Mouse (Mus musculus): Measurements from ENCODE around the gene Dnpep. TPM values are rescaled to one million over a fixed set of nuclear protein-coding genes. Genes with fewer than 3 reads are reported as not detected.

Gene Dnpep
- polyA plus RNA-seq, 1 experiment from 2014 or later, result 131 TPM

- no peaks in the 10 kb centered on the region for H3K27me3 ChIP-seq (replicated peaks)
- WGBS, result 13% methylated on average over 7 of the region's 7 CpGs
- no peak overlapping the region for H3K4me2 ChIP-seq (replicated peaks)
- no peaks in the 10 kb centered on the region for H3K9me3 ChIP-seq
- H3K9ac ChIP-seq, result no peak overlapping the region
- no peak overlapping the region for H3K4me3 ChIP-seq (replicated peaks)
- no peak overlapping the region for H3K27ac ChIP-seq
- peak; percentile 31; the same call in 1 of the 2 replicates for ATAC-seq
- H3K4me1 ChIP-seq (replicated peaks), result 0 out of 2 replicates have a peak, but pooled peaks cover 7% of the 10 kb centered on the region
- no peaks in the 10 kb centered on the region for H3K36me3 ChIP-seq
Measured at GRCm38 (mm10) chr1:75289376-75289775, 28.4 kb downstream of the Dnpep start.

DNA sequence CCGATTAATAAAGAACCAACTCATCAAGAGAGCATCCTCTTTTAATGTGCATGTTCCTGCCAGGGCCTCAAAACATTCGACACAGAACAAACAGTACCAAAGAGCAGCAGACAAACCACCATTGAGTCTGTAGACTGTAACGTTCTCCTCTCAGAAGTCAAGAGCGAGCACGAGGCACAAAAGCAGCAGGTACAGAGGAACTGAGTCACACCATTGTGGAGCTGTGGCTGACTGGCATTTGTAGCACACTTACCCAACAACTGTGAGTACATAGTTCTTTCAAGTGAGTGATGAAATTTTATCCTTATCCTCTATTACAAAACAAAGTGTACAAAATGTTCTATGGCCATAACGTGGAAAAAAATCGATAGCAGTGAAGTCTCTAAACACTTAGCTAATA is 32.9 kb downstream of the Dnpep start:
- H3K27me3 ChIP-seq (replicated peaks), result no peaks in the 10 kb centered on the region
- H3K4me3 ChIP-seq (replicated peaks), result no peak overlapping the region
- H3K27ac ChIP-seq, result no peak overlapping the region
- 85% methylated on average over 7 of the region's 7 CpGs for WGBS
- no peak overlapping the region for H3K9ac ChIP-seq
- H3K4me2 ChIP-seq (replicated peaks), result no peak overlapping the region
- no peak for ATAC-seq
- H3K9me3 ChIP-seq, result no peaks in the 10 kb centered on the region
- H3K36me3 ChIP-seq, result no peaks in the 10 kb centered on the region
- no peaks in the 10 kb centered on the region for H3K4me1 ChIP-seq (replicated peaks)

DNA sequence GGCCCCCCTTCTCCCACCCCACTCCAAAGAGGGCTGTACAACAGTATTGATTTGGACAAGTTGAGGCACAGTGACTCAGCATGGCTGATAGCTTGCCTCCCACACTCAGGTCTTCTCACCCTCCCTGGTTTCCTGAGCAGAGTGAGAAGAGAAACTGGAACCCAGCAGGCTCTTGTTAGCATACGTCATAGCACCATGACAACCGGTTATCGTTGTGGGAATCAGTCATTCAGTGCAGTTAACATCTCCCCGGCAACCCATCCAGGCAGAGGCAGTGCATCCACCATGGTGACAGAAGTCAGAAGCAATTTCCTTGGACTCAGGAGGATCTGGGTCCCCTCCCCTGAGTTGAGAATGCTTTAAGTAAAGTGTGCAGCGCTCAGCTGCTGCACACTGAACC is 34.8 kb downstream of the Dnpep start:
- no peak overlapping the region for H3K9ac ChIP-seq
- H3K4me1 ChIP-seq (replicated peaks), result no peaks in the 10 kb centered on the region
- ATAC-seq, result no peak
- WGBS, result 72% methylated on average over 5 of the region's 5 CpGs
- H3K27me3 ChIP-seq (replicated peaks), result peaks cover 7% of the 10 kb centered on the region
- H3K36me3 ChIP-seq, result no peaks in the 10 kb centered on the region
- no peak overlapping the region for H3K4me2 ChIP-seq (replicated peaks)
- H3K4me3 ChIP-seq (replicated peaks), result no peak overlapping the region
- no peak overlapping the region for H3K27ac ChIP-seq
- H3K9me3 ChIP-seq, result no peaks in the 10 kb centered on the region

DNA sequence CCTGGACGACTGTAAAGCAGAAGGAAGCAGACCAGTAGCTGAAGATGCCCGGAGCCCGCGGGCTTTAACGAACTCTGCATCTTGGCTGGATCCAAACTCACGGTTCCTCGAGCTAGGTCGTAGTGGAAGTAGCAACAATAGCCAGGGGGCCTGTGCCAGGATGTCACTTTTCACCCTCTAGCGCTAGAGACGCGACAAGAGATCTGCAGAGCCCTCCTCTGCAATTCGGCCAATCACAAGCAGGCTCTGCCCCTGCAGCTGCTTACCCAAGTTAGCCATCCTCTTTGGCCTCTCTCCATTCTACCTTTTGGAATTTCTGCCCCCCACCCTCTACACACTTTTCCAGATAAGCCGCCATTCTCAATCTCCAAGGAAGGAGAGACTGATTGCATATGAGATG is 39.6 kb downstream of the Dnpep start, which contains the start of gene Resp18:
Gene Resp18, minus strand, starts transcription at position 188 of the 400 bp plus-strand sequence.
- H3K9ac ChIP-seq, result no peak within 1 kb of the TSS
- no peak within 1 kb of the TSS for H3K27ac ChIP-seq
- H3K27me3 ChIP-seq (replicated peaks), result peaks cover 15% of the 10 kb centered on the region
- H3K4me1 ChIP-seq (replicated peaks), result no peaks in the 10 kb centered on the region
- WGBS, result 10% methylated on average over 13 of the region's 13 CpGs
- ATAC-seq, result no peak
- no peak within 1 kb of the TSS for H3K4me3 ChIP-seq (replicated peaks)
- H3K9me3 ChIP-seq, result no peaks in the 10 kb centered on the region
- no peak within 1 kb of the TSS for H3K4me2 ChIP-seq (replicated peaks)
- no peaks in the 10 kb centered on the region for H3K36me3 ChIP-seq

DNA sequence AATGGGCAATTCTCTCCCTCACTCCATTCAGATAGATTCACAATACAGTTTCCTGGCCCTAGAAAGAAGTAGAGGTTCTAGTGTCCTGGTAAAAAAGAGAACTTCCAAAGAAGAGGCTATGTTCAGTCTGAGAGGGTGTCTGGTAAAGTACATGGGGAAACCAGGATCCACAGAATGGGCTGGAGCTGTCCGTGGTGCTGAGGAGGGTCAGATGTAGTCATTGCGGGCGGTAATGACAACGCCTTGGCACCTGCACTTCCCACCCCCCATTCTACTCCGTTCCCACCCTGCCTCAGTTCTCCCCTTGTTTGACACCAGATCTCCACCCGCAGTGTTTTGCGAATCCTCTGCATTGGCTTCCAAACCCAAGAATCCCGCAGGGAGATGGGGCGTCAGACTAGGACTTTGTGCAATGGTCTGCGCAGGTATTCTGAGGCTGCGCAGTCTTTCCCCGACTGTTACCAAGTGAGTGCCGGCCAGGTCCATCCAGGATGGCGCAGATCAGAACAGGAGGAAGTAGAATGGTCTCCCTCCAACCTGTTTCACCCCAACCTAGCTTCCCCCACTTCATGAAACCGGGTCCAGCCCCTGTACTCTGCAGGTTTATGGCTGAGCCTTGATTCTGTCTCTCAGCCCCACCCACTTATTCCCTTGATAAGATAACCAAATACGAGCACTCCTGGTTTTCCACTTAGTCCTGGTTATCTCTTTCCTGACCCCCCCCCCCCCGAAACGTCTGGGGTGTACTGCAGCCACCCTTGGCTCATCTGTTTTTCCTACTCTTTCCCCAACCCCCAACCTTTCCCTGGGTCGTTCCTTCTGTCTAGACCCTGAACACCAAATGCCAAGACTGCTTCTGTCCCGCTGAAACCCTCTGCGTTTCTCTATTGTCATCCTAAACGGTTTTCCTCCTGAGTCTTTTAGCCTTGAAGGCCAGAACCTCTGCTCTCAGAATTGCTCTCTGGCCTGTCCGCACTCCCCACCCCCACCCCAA is 40.3 kb downstream of the Dnpep start:
- H3K4me1 ChIP-seq (replicated peaks), result no peaks in the 10 kb centered on the region
- no peak overlapping the region for H3K27ac ChIP-seq
- H3K27me3 ChIP-seq (replicated peaks), result peaks cover 15% of the 10 kb centered on the region
- no peak overlapping the region for H3K4me2 ChIP-seq (replicated peaks)
- no peak for ATAC-seq
- no peak overlapping the region for H3K4me3 ChIP-seq (replicated peaks)
- H3K36me3 ChIP-seq, result no peaks in the 10 kb centered on the region
- 6% methylated on average over 23 of the region's 23 CpGs for WGBS
- no peaks in the 10 kb centered on the region for H3K9me3 ChIP-seq
- no peak overlapping the region for H3K9ac ChIP-seq

DNA sequence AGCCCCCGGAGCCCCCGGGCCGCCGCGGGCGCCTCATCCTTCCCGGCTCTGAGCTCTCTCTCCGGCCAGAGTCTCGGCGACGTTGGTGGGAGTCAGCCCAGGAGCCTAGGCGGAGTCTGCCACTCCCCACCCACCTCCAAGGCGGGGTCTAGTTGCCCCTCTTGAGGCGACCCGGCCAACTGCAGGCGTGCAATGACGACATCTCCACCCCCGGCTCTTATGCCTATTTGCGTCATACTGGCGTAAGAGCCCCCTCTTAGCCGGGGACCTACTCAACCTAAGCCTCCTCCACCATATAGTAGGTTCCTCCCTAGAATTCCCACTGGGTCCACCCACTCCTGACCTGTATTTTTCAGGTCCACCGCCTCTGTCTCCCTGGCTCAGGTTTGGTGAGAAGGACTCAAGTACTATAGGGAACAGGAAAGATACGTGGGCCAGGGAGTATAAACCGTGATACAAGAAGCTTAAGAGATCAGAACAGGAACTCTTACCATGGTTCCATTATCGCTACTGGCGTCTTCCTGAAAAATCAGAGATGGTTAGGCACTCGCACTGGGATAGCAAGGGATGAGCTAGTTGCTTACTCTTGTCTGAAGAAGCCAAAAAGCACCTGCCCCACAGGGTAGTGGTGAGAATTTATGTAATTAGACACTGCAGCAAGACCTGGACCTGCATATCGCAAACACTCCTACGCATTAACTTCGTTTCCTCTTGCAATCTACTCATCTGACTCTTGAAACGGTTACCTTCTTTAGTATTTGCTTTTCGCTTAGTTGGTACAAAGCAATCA is 53.5 kb downstream of the Dnpep start, which contains the start of gene Ptprn:
Gene Ptprn, minus strand, starts transcription at position 412 of the 790 bp plus-strand sequence.
- WGBS, result 12% methylated on average over 32 of the region's 32 CpGs

GRCm38 (mm10) chr1:75262969-75263951 is 54.5 kb downstream of the Dnpep start:
- 0 out of 2 replicates have a peak overlapping the region, but pooled peaks have one; percentile 22 for H3K4me3 ChIP-seq (replicated peaks)
- H3K27ac ChIP-seq, result no peak overlapping the region
- H3K4me2 ChIP-seq (replicated peaks), result peak overlapping the region; percentile 33
- H3K36me3 ChIP-seq, result no peaks in the 10 kb centered on the region
- H3K27me3 ChIP-seq (replicated peaks), result peaks cover 29% of the 10 kb centered on the region
- no peaks in the 10 kb centered on the region; the same call in 1 of the 2 replicates for H3K4me1 ChIP-seq (replicated peaks)
- 2% methylated on average over 40 of the region's 40 CpGs for WGBS
- no peaks in the 10 kb centered on the region for H3K9me3 ChIP-seq
- no peak for ATAC-seq
- H3K9ac ChIP-seq, result no peak overlapping the region

More for the DNA sequence above, 53.5 kb downstream of the Dnpep start, which contains the start of gene Ptprn:
- Histone ChIP-seq H3K4me1 (replicated peaks) (no peaks in the 10 kb centered on the region; the same call in 1 of the 2 replicates), H3K27me3 (replicated peaks) (peaks cover 31% of the 10 kb centered on the region), H3K4me2 (replicated peaks) (peak within 1 kb of the TSS; percentile 33; the same call in 1 of the 2 replicates), H3K9ac (no peak within 1 kb of the TSS), H3K36me3 (no peaks in the 10 kb centered on the region), H3K27ac (no peak within 1 kb of the TSS), H3K9me3 (no peaks in the 10 kb centered on the region), H3K4me3 (replicated peaks) (peak within 1 kb of the TSS; percentile 22)
- no peak for ATAC-seq

DNA sequence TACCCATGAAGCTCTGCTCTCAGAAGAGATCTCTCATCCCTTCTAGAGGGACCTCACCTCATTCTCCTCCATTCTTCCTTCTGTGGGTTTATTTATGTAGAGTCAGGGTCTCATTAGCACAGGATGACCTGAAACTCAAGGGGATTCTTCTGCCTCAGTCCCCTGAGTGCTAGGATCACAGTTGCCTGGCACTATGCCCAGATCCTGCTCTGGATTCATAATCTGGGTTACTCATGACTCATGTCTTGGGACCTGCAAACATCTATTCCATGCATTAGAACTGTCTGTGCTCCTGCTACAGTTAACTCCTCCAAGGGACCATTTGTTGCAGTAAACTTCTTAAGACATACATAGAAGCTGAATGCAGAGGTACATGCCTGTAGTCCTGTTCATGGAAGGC is 56.5 kb downstream of the Dnpep start:
- Histone ChIP-seq H3K4me3 (replicated peaks) (no peak overlapping the region), H3K36me3 (no peaks in the 10 kb centered on the region), H3K27ac (no peak overlapping the region), H3K27me3 (replicated peaks) (peaks cover 31% of the 10 kb centered on the region), H3K4me1 (replicated peaks) (no peaks in the 10 kb centered on the region; the same call in 1 of the 2 replicates), H3K4me2 (replicated peaks) (no peak overlapping the region), H3K9ac (no peak overlapping the region), H3K9me3 (no peaks in the 10 kb centered on the region)
- no peak for ATAC-seq

Other genes starting within 250 kb of the Dnpep start
- gene Nhej1, start 192.8 kb downstream of the Dnpep start, polyA plus RNA-seq (2015; fragmentation: Nextera tagmentation; extraction: Ambion mirVana), result 8.7 and 9.7 TPM in 2 replicates
- 1.2 and 1.3 TPM in 2 replicates for gene Slc23a3, start 184.1 kb downstream of the Dnpep start, polyA plus RNA-seq (2015; fragmentation: Nextera tagmentation; extraction: Ambion mirVana)
- 42.5 and 43.4 TPM in 2 replicates for gene Cnppd1, start 175.3 kb downstream of the Dnpep start, polyA plus RNA-seq (2015; fragmentation: Nextera tagmentation; extraction: Ambion mirVana)
- 49.5 and 51.1 TPM in 2 replicates for gene Retreg2, start 175.2 kb downstream of the Dnpep start, polyA plus RNA-seq (2015; fragmentation: Nextera tagmentation; extraction: Ambion mirVana)
- 45.6 and 45.7 TPM in 2 replicates for gene Zfand2b, start 149.3 kb downstream of the Dnpep start, polyA plus RNA-seq (2015; fragmentation: Nextera tagmentation; extraction: Ambion mirVana)
- gene Abcb6, start 137.6 kb downstream of the Dnpep start, polyA plus RNA-seq (2015; fragmentation: Nextera tagmentation; extraction: Ambion mirVana), result 26.1 and 26.6 TPM in 2 replicates
- 25.2 TPM in 2 replicates for gene Ankzf1, start 125.8 kb downstream of the Dnpep start, polyA plus RNA-seq (2015; fragmentation: Nextera tagmentation; extraction: Ambion mirVana)
- gene Atg9a, start 125.8 kb downstream of the Dnpep start, polyA plus RNA-seq (2015; fragmentation: Nextera tagmentation; extraction: Ambion mirVana), result 27.6 and 28.3 TPM in 2 replicates
- 11.9 and 12.2 TPM in 2 replicates for gene Glb1l, start 107.2 kb downstream of the Dnpep start, polyA plus RNA-seq (2015; fragmentation: Nextera tagmentation; extraction: Ambion mirVana)
- 110 and 122 TPM in 2 replicates for gene Stk16, start 107.2 kb downstream of the Dnpep start, polyA plus RNA-seq (2015; fragmentation: Nextera tagmentation; extraction: Ambion mirVana)
- 122 and 131 TPM in 2 replicates for gene Tuba4a, start 98.1 kb downstream of the Dnpep start, polyA plus RNA-seq (2015; fragmentation: Nextera tagmentation; extraction: Ambion mirVana)
- not detected in 2 replicates for gene A630095N17Rik, start 85.9 kb downstream of the Dnpep start, polyA plus RNA-seq (2015; fragmentation: Nextera tagmentation; extraction: Ambion mirVana)
- 25.5 and 26.2 TPM in 2 replicates for gene Dnajb2, start 81.6 kb downstream of the Dnpep start, polyA plus RNA-seq (2015; fragmentation: Nextera tagmentation; extraction: Ambion mirVana)
- 3.2 and 3.6 TPM in 2 replicates for gene Ptprn, start 53.5 kb downstream of the Dnpep start, polyA plus RNA-seq (2015; fragmentation: Nextera tagmentation; extraction: Ambion mirVana)
- 12.7 and 13.8 TPM in 2 replicates for gene Resp18, start 39.6 kb downstream of the Dnpep start, polyA plus RNA-seq (2015; fragmentation: Nextera tagmentation; extraction: Ambion mirVana)
- gene Des, start 42.3 kb upstream of the Dnpep start, polyA plus RNA-seq (2015; fragmentation: Nextera tagmentation; extraction: Ambion mirVana), result 105 and 111 TPM in 2 replicates
- 35.6 and 39.3 TPM in 2 replicates for gene Speg, start 57.3 kb upstream of the Dnpep start, polyA plus RNA-seq (2015; fragmentation: Nextera tagmentation; extraction: Ambion mirVana)
- 98.9 and 103 TPM in 2 replicates for gene Gmppa, start 117.9 kb upstream of the Dnpep start, polyA plus RNA-seq (2015; fragmentation: Nextera tagmentation; extraction: Ambion mirVana)
- 2.6 and 2.7 TPM in 2 replicates for gene Asic4, start 132.4 kb upstream of the Dnpep start, polyA plus RNA-seq (2015; fragmentation: Nextera tagmentation; extraction: Ambion mirVana)
- 35.9 and 36.9 TPM in 2 replicates for gene Chpf, start 161.3 kb upstream of the Dnpep start, polyA plus RNA-seq (2015; fragmentation: Nextera tagmentation; extraction: Ambion mirVana)
- 2.2 and 2.4 TPM in 2 replicates for gene Tmem198, start 161.5 kb upstream of the Dnpep start, polyA plus RNA-seq (2015; fragmentation: Nextera tagmentation; extraction: Ambion mirVana)
- gene Obsl1, start 188.5 kb upstream of the Dnpep start, polyA plus RNA-seq (2015; fragmentation: Nextera tagmentation; extraction: Ambion mirVana), result 70.3 and 70.5 TPM in 2 replicates
- 5.2 and 8.9 TPM in 2 replicates for gene Inha, start 189.1 kb upstream of the Dnpep start, polyA plus RNA-seq (2015; fragmentation: Nextera tagmentation; extraction: Ambion mirVana)
- gene Stk11ip, start 203.5 kb upstream of the Dnpep start, polyA plus RNA-seq (2015; fragmentation: Nextera tagmentation; extraction: Ambion mirVana), result 18.2 and 18.9 TPM in 2 replicates
- gene Slc4a3, start 228.3 kb upstream of the Dnpep start, polyA plus RNA-seq (2015; fragmentation: Nextera tagmentation; extraction: Ambion mirVana), result 13.4 and 14.1 TPM in 2 replicates

Measured in intestine, embryonic 15.5 days (tissue).